Mouse (Mus musculus): ENCODE results near the gene Taf4.

- TF ChIP-seq CTCF (IDR thresholded peaks at IDR 0.05; ENCODE audit: low read depth, low read length) = no peak
- no peak for TF ChIP-seq POLR2A (IDR thresholded peaks at IDR 0.05; ENCODE audit: insufficient read depth, low read length)
- no peak for TF ChIP-seq EP300 (IDR thresholded peaks at IDR 0.05; ENCODE audit: insufficient read depth, low read depth, low read length)
Observed at GRCm38 (mm10) chr2:179960327-179960726, 16.1 kb downstream of the Taf4 start.

Measured in ES-Bruce4 (cell line).